Mouse (Mus musculus) kidney, postnatal 25 days (tissue): ENCODE results near the gene Nsmce1.
"Not testable (repeated sequence)": the region's sequence is repeated elsewhere in the genome, so short reads cannot be mapped to it uniquely, and the experiment has no call there.

ENCODE experiments used
- DNase-seq, 2 experiments: peaks; one replicate each; pipeline ENCODE4 v3.0.0; 2021; ENCODE audit warnings: mixed read lengths in 2 of 2

The Nsmce1 gene

GRCm38 (mm10) chr7:125433874-125434273, 57.5 kb downstream of the Nsmce1 start:
- no peak for DNase-seq

DNA sequence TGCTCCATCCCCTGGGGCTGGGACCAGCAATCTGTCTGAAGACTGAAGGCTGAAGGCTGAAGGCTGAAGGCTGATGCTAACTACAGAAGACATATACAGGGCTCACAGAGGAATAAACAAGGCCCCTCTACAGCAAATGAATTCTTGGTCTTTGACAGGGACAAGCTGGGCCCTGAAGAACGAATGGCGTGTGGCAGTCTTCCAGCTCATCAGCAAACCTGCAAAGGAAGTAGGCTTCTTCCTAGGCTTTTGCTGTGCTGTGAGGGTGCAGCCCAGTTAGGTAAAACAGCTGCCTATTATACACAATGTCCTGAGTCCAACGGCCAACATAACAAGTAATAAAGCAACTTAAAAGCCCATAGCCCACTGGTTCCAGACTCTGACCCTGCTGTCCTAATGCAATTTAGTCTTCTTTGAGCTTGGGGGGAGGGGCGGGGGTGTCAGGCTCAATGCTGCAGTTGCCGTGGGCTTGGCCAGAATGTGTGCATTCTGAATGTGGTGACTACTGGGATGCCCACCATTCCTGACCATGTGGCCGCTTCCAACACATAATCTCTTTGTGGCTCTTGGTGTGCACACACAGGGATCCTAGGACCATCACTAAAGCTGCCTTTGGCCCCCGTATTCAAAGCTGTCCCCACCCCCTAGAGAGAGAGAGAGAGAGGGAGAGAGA, 61.1 kb downstream of the Nsmce1 start:
- DNase-seq, result no peak

GRCm38 (mm10) chr7:125428816-125429500, 62.4 kb downstream of the Nsmce1 start:
- not testable (repeated sequence) for DNase-seq

- no peak for DNase-seq
These were observed 63.0 kb downstream of the Nsmce1 start for GRCm38 (mm10) chr7:125428381-125428780.

DNA sequence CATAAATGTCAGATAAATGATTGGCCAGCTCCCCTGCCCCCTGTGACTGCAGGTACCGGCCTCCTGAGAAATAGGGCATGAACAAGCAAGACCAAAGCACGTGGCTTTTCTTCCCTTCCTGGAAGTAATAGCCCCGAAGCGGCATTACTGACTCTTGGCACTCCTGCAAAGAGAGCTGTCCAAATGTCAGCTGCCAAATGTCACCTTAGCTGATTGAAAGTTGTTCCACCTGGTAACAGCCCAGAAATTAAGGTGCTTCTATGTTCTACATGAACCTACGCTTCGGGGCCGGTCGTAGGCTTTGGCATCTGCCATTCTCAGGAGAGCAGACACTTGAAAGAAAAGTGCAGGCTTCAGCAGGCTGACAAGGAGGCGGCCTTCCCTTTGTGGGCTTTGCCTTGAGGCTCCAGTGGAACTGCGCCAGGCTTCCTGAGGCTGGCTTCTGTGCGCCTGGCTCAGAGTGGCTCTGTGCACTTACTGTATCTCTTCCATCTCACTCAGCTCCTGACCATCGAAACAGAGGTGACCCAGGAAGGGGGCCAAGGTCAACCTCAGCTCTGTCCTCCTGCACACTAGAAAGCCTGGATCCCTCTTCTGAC, 63.8 kb downstream of the Nsmce1 start:
- peak; percentile 24 to 51 for DNase-seq

DNA sequence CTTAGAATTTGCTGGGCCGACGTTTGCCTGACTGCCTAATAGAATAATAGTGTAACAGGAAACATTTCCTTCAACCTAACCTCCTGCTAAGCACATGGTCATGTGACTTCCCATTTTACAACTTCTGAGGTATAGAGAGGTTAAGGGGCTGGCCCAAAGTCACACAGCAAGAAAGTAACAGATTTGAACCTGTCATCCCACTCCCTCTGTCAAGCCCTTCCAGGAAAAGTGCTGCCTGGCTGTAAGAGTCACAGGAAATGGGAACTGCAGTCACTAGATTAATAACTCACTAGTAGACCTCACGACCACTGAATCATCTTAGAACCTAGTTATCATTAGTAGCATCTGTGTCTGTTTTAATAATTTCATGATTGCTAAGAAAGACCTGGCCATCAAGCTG, 68.3 kb downstream of the Nsmce1 start:
- no peak for DNase-seq

- no peak for DNase-seq
These were observed 69.5 kb downstream of the Nsmce1 start for GRCm38 (mm10) chr7:125421911-125422310.

DNA sequence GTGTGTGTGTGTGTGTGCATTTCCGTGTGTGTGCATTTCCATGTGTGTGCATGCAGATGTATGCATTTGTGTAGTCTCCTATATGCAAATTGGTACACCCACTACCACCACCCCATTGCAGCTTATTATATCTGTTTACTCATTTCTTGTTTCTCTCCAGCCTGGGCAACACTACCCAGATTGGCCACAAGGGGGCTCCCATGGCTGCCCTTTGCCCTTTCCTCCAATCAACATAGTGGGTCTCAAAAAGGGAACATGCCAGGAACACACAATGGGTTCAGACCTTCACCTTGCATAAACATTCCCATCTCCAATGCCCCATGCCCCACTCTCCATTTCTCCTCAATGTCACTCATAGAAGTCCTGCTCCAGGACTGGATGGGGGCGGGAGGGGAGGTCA, 71.2 kb downstream of the Nsmce1 start:
- peak in 1 of 2 experiments; percentile 47 for DNase-seq

GRCm38 (mm10) chr7:125418413-125418812, 73.0 kb downstream of the Nsmce1 start:
- no peak for DNase-seq
